Mouse (Mus musculus) limb, embryonic 10.5 days (tissue): ENCODE results near the gene Fam25c. TPM values are rescaled to one million over a fixed set of nuclear protein-coding genes. Genes with fewer than 3 reads are reported as not detected.
A peak's percentile ranks its signal among the peaks of the same experiment; 100 is the strongest.

Source experiments
- DNase-seq: peaks from one replicate; pipeline ENCODE4 v3.0.0-alpha.2; 2017; ENCODE audit warnings: low spot score
- H3K27ac ChIP-seq: fragments of 300-500 bp; sonication (generic); 2 replicates; pipeline ENCODE4 v1.5.1; 2016; ENCODE audit warnings: mild to moderate bottlenecking
- H3K27me3 ChIP-seq: fragments of 300-500 bp; sonication (generic); 2 replicates; pipeline ENCODE4 v1.6.1; 2016; ENCODE audit warnings: low read depth, mild to moderate bottlenecking; ENCODE audit not compliant: poor library complexity, severe bottlenecking
- H3K36me3 ChIP-seq: fragments of 300-500 bp; sonication (generic); 2 replicates; pipeline ENCODE4 v1.6.1; 2016; ENCODE audit warnings: mild to moderate bottlenecking, moderate library complexity
- H3K4me1 ChIP-seq: fragments of 300-500 bp; sonication (generic); 2 replicates; pipeline ENCODE4 v1.6.1; 2016
- H3K4me3 ChIP-seq: fragments of 300-500 bp; sonication (generic); 2 replicates; pipeline ENCODE4 v1.5.1; 2016; ENCODE audit warnings: mild to moderate bottlenecking, moderate library complexity
- H3K9me3 ChIP-seq: fragments of 300-500 bp; sonication (generic); replicated peaks from 2 replicates; pipeline ENCODE4 v1.6.1; 2016; ENCODE audit warnings: mild to moderate bottlenecking
- WGBS: fragments of 180-500 bp; shearing (Covaris S2); methylation state at CpG from one replicate; pipeline ENCODE4 v1.1.7; 2016; 5-methylcytosine and 5-hydroxymethylcytosine counted together
- polyA plus RNA-seq: library from polyadenylated mRNA; unstranded; fragments of >200 nt; fragmentation: Nextera tagmentation; extraction: Ambion mirVana; gene quantifications from 2 replicates; pipeline ENCODE4 v1.2.1, GENCODE M21; 2016

Gene Fam25c
- not detected in 2 replicates for polyA plus RNA-seq

DNA sequence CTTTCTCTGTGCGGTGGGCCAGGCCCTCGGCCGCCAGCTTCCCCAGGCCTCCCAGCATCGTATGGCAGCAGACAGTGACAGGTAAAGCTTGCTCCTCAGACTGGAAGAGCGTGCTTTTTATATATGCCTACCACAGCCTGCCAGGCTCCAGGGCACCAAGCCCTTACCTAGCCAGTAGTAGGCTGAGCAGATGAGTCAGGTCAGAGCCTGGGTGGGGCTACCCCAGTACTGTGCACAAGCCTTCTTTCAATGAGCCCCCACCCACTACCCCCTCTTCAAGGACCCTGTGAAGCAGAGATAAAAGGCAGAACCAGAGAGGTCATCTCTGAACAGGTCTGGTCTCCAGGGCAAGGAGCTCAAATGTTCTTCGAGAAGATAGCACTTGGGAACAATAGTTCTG, at the start of gene Fam25c:
Gene Fam25c (minus strand): TSS at position 133 of the 400 bp plus-strand sequence.
- no peaks in the 10 kb centered on the region for H3K27me3 ChIP-seq
- no peaks in the 10 kb centered on the region for H3K36me3 ChIP-seq
- no peak within 1 kb of the TSS for H3K27ac ChIP-seq
- peaks cover 7% of the 10 kb centered on the region for H3K4me1 ChIP-seq
- H3K9me3 ChIP-seq: no peaks in the 10 kb centered on the region
- H3K4me3 ChIP-seq: no peak within 1 kb of the TSS
- no peak for DNase-seq
- 82% methylated on average over 6 of the region's 6 CpGs for WGBS

- no peak for DNase-seq
- Histone ChIP-seq H3K27ac (no peak overlapping the region), H3K36me3 (peaks cover 93% of the 10 kb centered on the region), H3K27me3 (no peaks in the 10 kb centered on the region), H3K4me1 (no peaks in the 10 kb centered on the region), H3K9me3 (no peaks in the 10 kb centered on the region), H3K4me3 (no peak overlapping the region)
- WGBS: 96% methylated on average over 7 of the region's 7 CpGs
These were observed 48.2 kb upstream of the Fam25c start for GRCm38 (mm10) chr14:34403424-34403823.

DNA sequence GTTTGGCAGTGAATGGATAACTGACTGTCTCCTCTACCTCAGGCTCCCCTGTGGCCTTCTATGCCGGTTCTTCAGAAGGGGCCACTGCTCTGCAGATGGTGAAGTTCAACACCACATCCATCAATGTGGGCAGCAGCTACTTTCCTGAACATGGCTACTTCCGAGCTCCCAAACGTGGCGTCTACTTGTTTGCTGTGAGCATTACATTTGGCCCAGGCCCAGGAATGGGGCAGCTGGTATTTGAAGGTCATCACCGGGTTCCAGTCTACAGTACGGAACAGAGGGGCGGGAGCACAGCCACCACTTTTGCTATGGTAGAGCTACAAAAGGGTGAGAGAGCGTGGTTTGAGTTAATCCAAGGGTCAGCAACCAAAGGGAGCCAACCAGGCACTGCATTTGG, 47.6 kb upstream of the Fam25c start:
- Histone ChIP-seq H3K27ac (no peak overlapping the region), H3K9me3 (no peaks in the 10 kb centered on the region), H3K4me1 (no peaks in the 10 kb centered on the region), H3K27me3 (no peaks in the 10 kb centered on the region), H3K4me3 (no peak overlapping the region), H3K36me3 (peaks cover 93% of the 10 kb centered on the region)
- DNase-seq: no peak
- WGBS: 85% methylated on average over 8 of the region's 8 CpGs

DNA sequence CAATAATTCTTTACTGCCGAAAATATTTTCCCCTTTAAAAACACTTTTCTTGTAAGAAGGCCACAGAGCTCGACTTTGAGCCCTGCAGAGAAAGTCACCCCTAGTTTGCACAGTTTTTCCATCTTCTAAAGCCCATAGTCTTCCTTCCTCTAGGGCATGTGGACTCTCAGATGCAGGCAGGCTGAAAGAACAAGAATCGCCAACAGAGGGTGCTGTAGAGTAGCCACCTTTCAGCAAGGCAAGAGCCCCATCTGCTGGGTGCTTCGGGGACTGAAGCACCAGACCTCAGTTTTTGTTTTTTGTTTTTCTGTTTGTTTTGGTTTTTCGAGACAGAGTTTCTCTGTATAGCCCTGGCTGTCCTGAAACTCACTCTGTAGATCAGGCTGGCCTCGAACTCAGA, 45.9 kb upstream of the Fam25c start:
- peak; percentile 76 for DNase-seq
- H3K27ac ChIP-seq: no peak overlapping the region
- H3K4me3 ChIP-seq: no peak overlapping the region
- no peaks in the 10 kb centered on the region for H3K9me3 ChIP-seq
- 48% methylated on average over 6 of the region's 6 CpGs for WGBS
- no peaks in the 10 kb centered on the region for H3K4me1 ChIP-seq
- no peaks in the 10 kb centered on the region for H3K27me3 ChIP-seq
- H3K36me3 ChIP-seq: peaks cover 81% of the 10 kb centered on the region

GRCm38 (mm10) chr14:34400021-34400420, 44.8 kb upstream of the Fam25c start:
- no peaks in the 10 kb centered on the region for H3K9me3 ChIP-seq
- 90% methylated on average over 3 of the region's 3 CpGs for WGBS
- peaks cover 70% of the 10 kb centered on the region for H3K36me3 ChIP-seq
- H3K4me3 ChIP-seq: no peak overlapping the region
- DNase-seq: no peak
- no peaks in the 10 kb centered on the region for H3K4me1 ChIP-seq
- H3K27me3 ChIP-seq: no peaks in the 10 kb centered on the region
- H3K27ac ChIP-seq: no peak overlapping the region

DNA sequence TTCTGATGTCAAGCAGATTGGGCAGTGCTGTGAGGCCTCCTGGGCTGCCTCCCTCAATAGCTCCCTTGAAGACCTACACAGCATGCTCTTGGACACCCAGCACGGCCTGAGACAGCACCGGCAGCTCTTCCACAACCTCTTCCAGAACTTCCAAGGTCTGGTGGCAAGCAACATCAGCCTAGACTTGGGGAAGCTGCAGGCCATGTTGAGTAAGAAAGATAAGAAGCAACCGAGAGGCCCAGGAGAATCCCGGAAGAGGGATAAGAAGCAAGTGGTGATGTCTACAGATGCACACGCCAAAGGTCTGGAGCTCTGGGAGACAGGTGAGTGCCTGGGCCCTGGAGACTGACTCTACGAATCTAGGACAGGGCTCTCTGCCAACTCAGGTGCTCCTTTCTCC, 44.1 kb upstream of the Fam25c start:
- Histone ChIP-seq H3K36me3 (peaks cover 63% of the 10 kb centered on the region), H3K4me1 (no peaks in the 10 kb centered on the region), H3K27ac (no peak overlapping the region), H3K4me3 (no peak overlapping the region), H3K27me3 (no peaks in the 10 kb centered on the region), H3K9me3 (no peaks in the 10 kb centered on the region)
- 98% methylated on average over 6 of the region's 6 CpGs for WGBS
- DNase-seq: no peak

DNA sequence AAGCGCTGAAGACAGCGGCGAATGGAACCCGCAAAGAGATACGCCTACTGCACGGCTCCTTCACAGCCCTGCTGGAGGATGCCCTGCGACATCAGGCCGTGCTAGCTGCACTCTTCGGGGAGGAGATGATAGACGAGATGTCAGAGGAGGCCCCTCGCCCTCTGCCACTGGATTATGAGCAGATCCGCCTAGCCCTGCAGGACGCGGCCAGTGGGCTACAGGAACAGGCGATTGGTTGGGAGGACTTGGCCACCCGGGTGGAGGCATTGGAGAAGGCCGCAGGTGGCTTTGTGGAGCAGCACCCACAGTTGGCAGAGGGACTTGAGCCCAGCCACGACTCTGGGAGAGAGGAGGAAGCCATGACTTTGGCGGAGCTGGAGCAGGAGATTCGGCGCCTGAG, 43.7 kb upstream of the Fam25c start:
- H3K4me3 ChIP-seq: no peak overlapping the region
- H3K4me1 ChIP-seq: no peaks in the 10 kb centered on the region
- WGBS: 91% methylated on average over 21 of the region's 21 CpGs
- H3K27me3 ChIP-seq: no peaks in the 10 kb centered on the region
- H3K9me3 ChIP-seq: no peaks in the 10 kb centered on the region
- H3K36me3 ChIP-seq: peaks cover 59% of the 10 kb centered on the region
- H3K27ac ChIP-seq: no peak overlapping the region
- DNase-seq: no peak

DNA sequence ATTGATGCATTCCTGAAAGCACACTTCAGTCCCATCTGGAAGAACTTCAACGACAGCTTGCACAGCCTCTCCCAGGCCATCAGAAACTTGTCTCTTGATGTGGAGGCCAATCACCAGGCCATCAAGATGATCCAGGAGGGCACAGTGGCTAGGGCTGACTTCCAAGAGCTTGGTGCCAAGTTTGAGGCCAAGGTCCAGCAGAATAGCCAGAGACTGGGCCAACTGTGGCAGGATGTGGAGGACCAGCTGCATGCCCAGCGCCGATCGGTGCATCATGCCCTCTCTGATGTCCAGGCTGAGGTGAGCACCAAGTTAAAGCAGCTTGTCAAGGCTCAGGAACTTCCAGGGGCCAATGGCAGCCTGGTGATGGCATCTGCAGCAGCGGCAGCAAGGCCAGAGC, 42.6 kb upstream of the Fam25c start:
- peaks cover 50% of the 10 kb centered on the region for H3K36me3 ChIP-seq
- H3K9me3 ChIP-seq: no peaks in the 10 kb centered on the region
- DNase-seq: no peak
- H3K4me3 ChIP-seq: no peak overlapping the region
- 96% methylated on average over 5 of the region's 5 CpGs for WGBS
- H3K4me1 ChIP-seq: no peaks in the 10 kb centered on the region
- no peaks in the 10 kb centered on the region for H3K27me3 ChIP-seq
- H3K27ac ChIP-seq: no peak overlapping the region

DNA sequence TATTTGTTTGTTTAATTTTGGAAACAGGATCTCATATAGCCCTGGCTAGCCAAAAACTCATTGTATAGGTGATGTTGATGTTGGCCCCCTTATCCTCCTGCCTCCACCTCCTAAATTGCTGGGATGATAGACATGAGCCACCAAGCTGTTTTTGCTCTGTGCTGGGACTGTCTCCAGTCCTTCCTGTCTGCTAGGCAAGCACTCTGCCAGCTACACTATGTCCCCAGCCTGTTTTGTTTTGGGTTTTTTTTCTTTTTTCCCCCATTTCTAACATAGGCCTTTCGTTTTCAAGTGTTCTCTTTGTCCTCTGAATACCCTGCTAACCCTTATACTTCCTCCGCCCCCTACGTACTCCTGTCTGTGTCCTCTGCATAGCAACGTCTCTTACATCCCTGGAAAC, 38.1 kb upstream of the Fam25c start:
- Histone ChIP-seq H3K4me3 (no peak overlapping the region), H3K27me3 (no peaks in the 10 kb centered on the region), H3K36me3 (peaks cover 10% of the 10 kb centered on the region), H3K4me1 (no peaks in the 10 kb centered on the region), H3K27ac (no peak overlapping the region), H3K9me3 (no peaks in the 10 kb centered on the region)
- no peak for DNase-seq
- WGBS: 84% methylated on average over 4 of the region's 4 CpGs

- Histone ChIP-seq H3K4me1 (peaks cover 12% of the 10 kb centered on the region), H3K27me3 (no peaks in the 10 kb centered on the region), H3K36me3 (no peaks in the 10 kb centered on the region), H3K4me3 (no peak overlapping the region), H3K27ac (no peak overlapping the region), H3K9me3 (no peaks in the 10 kb centered on the region)
- WGBS: 92% methylated on average over 9 of the region's 9 CpGs
- DNase-seq: no peak
These were observed 27.9 kb upstream of the Fam25c start for GRCm38 (mm10) chr14:34382921-34383704.

- peak; percentile 66 for DNase-seq
- no peaks in the 10 kb centered on the region for H3K36me3 ChIP-seq
- WGBS: 48% methylated on average over 11 of the region's 11 CpGs
- H3K4me3 ChIP-seq: peak overlapping the region; percentile 15
- H3K27me3 ChIP-seq: no peaks in the 10 kb centered on the region
- H3K9me3 ChIP-seq: no peaks in the 10 kb centered on the region
- H3K4me1 ChIP-seq: peaks cover 52% of the 10 kb centered on the region
- H3K27ac ChIP-seq: peak overlapping the region; percentile 85
These were observed 23.5 kb upstream of the Fam25c start for GRCm38 (mm10) chr14:34378560-34379331.

- Histone ChIP-seq H3K4me1 (peaks cover 54% of the 10 kb centered on the region), H3K9me3 (no peaks in the 10 kb centered on the region), H3K4me3 (0 out of 2 replicates have a peak overlapping the region, but pooled peaks have one; percentile 21), H3K27me3 (no peaks in the 10 kb centered on the region), H3K27ac (peak overlapping the region; percentile 85), H3K36me3 (no peaks in the 10 kb centered on the region)
- no peak for DNase-seq
- 85% methylated on average over 4 of the region's 4 CpGs for WGBS
These were observed 21.9 kb upstream of the Fam25c start for GRCm38 (mm10) chr14:34377121-34377520.

DNA sequence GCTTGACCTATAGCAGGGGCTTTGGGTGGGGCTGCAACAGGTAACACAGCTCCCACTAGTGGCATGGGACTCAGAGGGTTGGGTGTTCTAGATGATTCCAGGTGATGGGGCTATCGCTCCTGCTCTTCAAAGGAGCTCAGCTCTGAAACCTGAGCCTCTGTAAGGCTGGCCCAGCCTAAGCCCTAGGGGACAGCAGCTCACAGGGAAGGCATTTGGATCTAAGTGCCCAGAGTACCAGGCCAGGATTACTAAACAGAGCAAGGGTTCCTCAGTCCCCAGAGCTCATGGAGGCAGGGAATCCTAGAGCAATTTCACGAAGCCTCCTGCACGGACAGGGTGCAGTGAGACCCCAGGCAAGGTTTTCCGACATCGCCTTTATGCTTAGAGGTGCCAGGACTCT, 20.7 kb upstream of the Fam25c start:
- DNase-seq: no peak
- no peaks in the 10 kb centered on the region for H3K9me3 ChIP-seq
- H3K4me1 ChIP-seq: peaks cover 54% of the 10 kb centered on the region
- H3K4me3 ChIP-seq: peak overlapping the region; percentile 21
- H3K27ac ChIP-seq: peak overlapping the region; percentile 85
- WGBS: 74% methylated on average over 5 of the region's 5 CpGs
- H3K36me3 ChIP-seq: no peaks in the 10 kb centered on the region
- H3K27me3 ChIP-seq: no peaks in the 10 kb centered on the region
